9 mouse cellular contexts compared by ENCODE assay signal in the genomic region with DNA sequence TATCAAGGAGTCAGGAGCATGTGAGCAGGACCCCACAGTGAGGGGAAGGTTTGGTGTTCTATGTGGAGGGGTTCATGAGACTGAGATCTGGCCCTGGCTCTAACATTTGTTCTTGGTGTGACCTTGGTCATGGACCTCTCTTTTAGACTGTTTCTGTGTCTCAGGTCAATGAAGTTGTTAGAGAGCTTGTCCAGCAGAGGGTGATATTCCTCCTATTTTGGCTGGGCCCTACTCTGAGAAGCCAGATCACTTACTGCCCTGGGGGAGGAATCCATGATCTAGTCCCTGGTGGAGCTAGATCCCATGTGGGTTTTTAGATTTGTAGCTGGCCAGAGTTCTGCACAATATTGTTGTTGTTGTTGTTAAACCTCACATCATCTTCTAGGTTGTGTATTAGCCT. TPM values are rescaled to one million over a fixed set of nuclear protein-coding genes. Genes with fewer than 3 reads are reported as not detected.
A peak's percentile ranks its signal among the peaks of the same experiment; 100 is the strongest.
DNase-seq lines count a peak whose midpoint lies in the region; ATAC-seq and TF ChIP-seq lines count a peak whose summit lies in the region.
"Had no signal": no experiment of that assay in that cellular context is flagged by ENCODE, and none has a peak within 500 bp of the region (broad histone marks: within the 10 kb centered on the region; RNA-seq: fewer than 3 reads in every experiment).

No protein-coding gene starts in this region.

- H3K27me3 ChIP-seq in limb, embryonic 14.5 days (ENCODE audit: control insufficient read depth, insufficient read depth, low read length), result no peaks in the 10 kb centered on the region
- H3K27me3 ChIP-seq in midbrain, embryonic 14.5 days (ENCODE audit: control insufficient read depth, insufficient read depth, low read length), result no peaks in the 10 kb centered on the region

- in situ Hi-C loops in ES-E14 (cut with MboI; ENCODE audit: low sequenced_read_pairs in 2 of 2, unreplicated experiment in 2 of 2), result no loop called here

- peak; percentile 15 for DNase-seq in layer of hippocampus, adult 11-12 months (ENCODE audit: low spot score)
- no peak for DNase-seq in layer of hippocampus, postnatal 36 days
- DNase-seq in ES-E14 (ENCODE audit: low read depth, low spot score), result peak; percentile 28
- peak; percentile 25 for DNase-seq in cerebellum, adult 9-10 months
- peak; percentile 31 for DNase-seq in limb, embryonic 14.5 days (ENCODE audit: low spot score)
- DNase-seq in thymus, postnatal 14 days, result peak; percentile 30
- DNase-seq in midbrain, embryonic 14.5 days, result no peak

- H3K9ac ChIP-seq in ES-E14 (ENCODE audit: insufficient read depth, low read depth, low read length, poor library complexity, severe bottlenecking), result no peak overlapping the region
- H3K9ac ChIP-seq in limb, embryonic 14.5 days (ENCODE audit: low read depth, low read length, severe bottlenecking), result no peak overlapping the region
- H3K9ac ChIP-seq in midbrain, embryonic 14.5 days (replicated peaks; ENCODE audit: low read length), result no peak overlapping the region

- H3K4me2 ChIP-seq in limb, embryonic 14.5 days (replicated peaks; ENCODE audit: low read depth, low read length, severe bottlenecking), result no peak overlapping the region
- no peak overlapping the region for H3K4me2 ChIP-seq in midbrain, embryonic 14.5 days (ENCODE audit: low read length)

- no peaks in the 10 kb centered on the region for H3K36me3 ChIP-seq in ES-E14 (ENCODE audit: control insufficient read depth, insufficient read depth, low read length, poor library complexity, severe bottlenecking)
- no peaks in the 10 kb centered on the region for H3K36me3 ChIP-seq in limb, embryonic 14.5 days (ENCODE audit: control insufficient read depth, insufficient read depth, low read length)
- no peaks in the 10 kb centered on the region for H3K36me3 ChIP-seq in midbrain, embryonic 14.5 days (ENCODE audit: control insufficient read depth, insufficient read depth, low read length)

- no peak overlapping the region for H3K27ac ChIP-seq in ES-E14 (ENCODE audit: insufficient read depth, low read depth, low read length, poor library complexity, severe bottlenecking)
- H3K27ac ChIP-seq in limb, embryonic 14.5 days (replicated peaks; ENCODE audit: low read depth, low read length), result no peak overlapping the region
- no peak overlapping the region for H3K27ac ChIP-seq in midbrain, embryonic 14.5 days (replicated peaks; ENCODE audit: low read depth, low read length)

- TF ChIP-seq POLR2A in limb, embryonic 14.5 days (IDR thresholded peaks at IDR 0.05; ENCODE audit: borderline replicate concordance, extremely low read depth, insufficient read depth, insufficient read length), result no peak

- ATAC-seq in inflammation-experienced regulatory T-cells, adult 6 months, result peak; percentile 77
- ATAC-seq in limb, embryonic 14.5 days (ENCODE audit: low FRiP score, low read depth), result no peak
- ATAC-seq in midbrain, embryonic 14.5 days (ENCODE audit: low FRiP score, low TSS enrichment), result no peak

- H3K4me1 ChIP-seq in ES-E14 (ENCODE audit: control insufficient read depth in 2 of 2, insufficient read depth in 2 of 2, low read length in 2 of 2, poor library complexity in 1 of 2), result no peaks in the 10 kb centered on the region
- H3K4me1 ChIP-seq in limb, embryonic 14.5 days (ENCODE audit: control insufficient read depth, insufficient read depth, low read length), result no peaks in the 10 kb centered on the region
- H3K4me1 ChIP-seq in midbrain, embryonic 14.5 days (ENCODE audit: control insufficient read depth, insufficient read depth, low read length), result no peaks in the 10 kb centered on the region

- H3K4me3 ChIP-seq in ES-E14 (ENCODE audit: insufficient read depth in 1 of 2, low read depth in 1 of 2, low read length in 2 of 2, poor library complexity in 1 of 2, severe bottlenecking in 1 of 2), result no peak overlapping the region
- no peak overlapping the region for H3K4me3 ChIP-seq in limb, embryonic 14.5 days (replicated peaks; ENCODE audit: low read length)
- H3K4me3 ChIP-seq in midbrain, embryonic 14.5 days (replicated peaks; ENCODE audit: low read depth, low read length), result no peak overlapping the region

- H3K9me3 ChIP-seq in ES-E14 (ENCODE audit: control insufficient read depth, insufficient read depth, low read depth, low read length), result no peaks in the 10 kb centered on the region
- no peaks in the 10 kb centered on the region for H3K9me3 ChIP-seq in limb, embryonic 14.5 days (ENCODE audit: control insufficient read depth, low read length)
- no peaks in the 10 kb centered on the region for H3K9me3 ChIP-seq in midbrain, embryonic 14.5 days (ENCODE audit: control insufficient read depth, low read length)

TF ChIP-seq in ES-E14, 5 proteins besides CTCF, POLR2A, EP300 and RAD21:
- peak; percentile 45; the same call in 1 of the 2 replicates for TF ChIP-seq ZC3H11A (IDR thresholded peaks at IDR 0.05; ENCODE audit: borderline replicate concordance, low read depth, low read length)
- no peak for TF ChIP-seq HCFC1 (IDR thresholded peaks at IDR 0.05; ENCODE audit: borderline replicate concordance, insufficient read depth, low read length)
TF ChIP-seq in ES-E14: peak in this region for 1.

RNA-seq across cellular contexts. Expression of gene Gm11214, which starts 23.0 kb away (rescaled TPM):
- not detected for total RNA-seq in layer of hippocampus, postnatal 36 days (2021)
- not detected in 2 replicates for total RNA-seq in ES-E14 (2012; rRNA removed)
- not detected for polyA plus RNA-seq in inflammation-experienced regulatory T-cells, adult 6 months (2017; shearing (Covaris generic))
- not detected in 2 replicates for polyA plus RNA-seq in limb, embryonic 14.5 days (2012; rRNA removed)
- polyA plus RNA-seq in limb, embryonic 14.5 days (2014; fragmentation: Nextera tagmentation; extraction: Ambion mirVana), result not detected in 2 replicates
- polyA plus RNA-seq in midbrain, embryonic 14.5 days (2014; fragmentation: Nextera tagmentation; extraction: Ambion mirVana), result not detected in 2 replicates
- polyA plus RNA-seq: intestine, embryonic 14.5 days had no signal

RNA-seq across cellular contexts. Expression of gene Tnfsf15, which starts 58.8 kb away (rescaled TPM):
- not detected for total RNA-seq in layer of hippocampus, postnatal 36 days (2021)
- 0.11 and 0.49 TPM in 2 replicates for total RNA-seq in ES-E14 (2012; rRNA removed)
- polyA plus RNA-seq in inflammation-experienced regulatory T-cells, adult 6 months (2017; shearing (Covaris generic)), result 1 to 10 TPM in 1 of 3 experiments, under 1 TPM in 2; 0.63 to 1.0 (median 0.82) TPM
- polyA plus RNA-seq in limb, embryonic 14.5 days (2012; rRNA removed), result 0.05 and 0.08 TPM in 2 replicates
- 0.10 and 0.39 TPM in 2 replicates for polyA plus RNA-seq in limb, embryonic 14.5 days (2014; fragmentation: Nextera tagmentation; extraction: Ambion mirVana)
- not detected in 2 replicates for polyA plus RNA-seq in midbrain, embryonic 14.5 days (2014; fragmentation: Nextera tagmentation; extraction: Ambion mirVana)

Comparison
In these comparisons a context has a peak if more than half of its experiments do, and no peak if none do; other contexts are left out.
1. DNase-seq: peak in layer of hippocampus, adult 11-12 months (single experiment), ES-E14 (single experiment), cerebellum, adult 9-10 months (single experiment), limb, embryonic 14.5 days (single experiment) and thymus, postnatal 14 days (single experiment); none in layer of hippocampus, postnatal 36 days (0 of 2) and midbrain, embryonic 14.5 days (single experiment).